Mouse (Mus musculus) bone marrow macrophage, adult 2 months (primary cell): ENCODE measurements around the gene Nmnat3. TPM values are rescaled to one million over a fixed set of nuclear protein-coding genes. Genes with fewer than 3 reads are reported as not detected.

ENCODE experiments used
- H3K27ac ChIP-seq: 2 replicates; pipeline ENCODE4 v1.5.1; 2012; ENCODE audit warnings: low read depth, low read length; ENCODE audit not compliant: insufficient read depth
- H3K4me1 ChIP-seq: 2 replicates; pipeline ENCODE4 v1.6.1; 2012; ENCODE audit warnings: low read length; ENCODE audit not compliant: control insufficient read depth, insufficient read depth
- H3K4me3 ChIP-seq: 2 replicates; pipeline ENCODE4 v1.5.1; 2012; ENCODE audit warnings: mild to moderate bottlenecking, low read length, moderate library complexity; ENCODE audit not compliant: insufficient read depth
- CTCF ChIP-seq: IDR thresholded peaks from 2 replicates; pipeline ENCODE4 v1.5.1; 2012; ENCODE audit warnings: low read depth, mild to moderate bottlenecking, low read length, moderate library complexity
- POLR2A ChIP-seq: IDR thresholded peaks from 2 replicates; pipeline ENCODE4 v1.6.1; 2012; ENCODE audit warnings: mild to moderate bottlenecking, low read depth, low read length, borderline replicate concordance
- polyA plus RNA-seq: library from polyadenylated mRNA; stranded (reverse); fragments of >200 nt; gene quantifications from 2 replicates; pipeline ENCODE4 v1.2.4, GENCODE M21; 2012; ENCODE audit not compliant: missing spikeins, insufficient read depth, insufficient read length

Gene Nmnat3
- polyA plus RNA-seq, 1 experiment: 11.0 TPM

DNA sequence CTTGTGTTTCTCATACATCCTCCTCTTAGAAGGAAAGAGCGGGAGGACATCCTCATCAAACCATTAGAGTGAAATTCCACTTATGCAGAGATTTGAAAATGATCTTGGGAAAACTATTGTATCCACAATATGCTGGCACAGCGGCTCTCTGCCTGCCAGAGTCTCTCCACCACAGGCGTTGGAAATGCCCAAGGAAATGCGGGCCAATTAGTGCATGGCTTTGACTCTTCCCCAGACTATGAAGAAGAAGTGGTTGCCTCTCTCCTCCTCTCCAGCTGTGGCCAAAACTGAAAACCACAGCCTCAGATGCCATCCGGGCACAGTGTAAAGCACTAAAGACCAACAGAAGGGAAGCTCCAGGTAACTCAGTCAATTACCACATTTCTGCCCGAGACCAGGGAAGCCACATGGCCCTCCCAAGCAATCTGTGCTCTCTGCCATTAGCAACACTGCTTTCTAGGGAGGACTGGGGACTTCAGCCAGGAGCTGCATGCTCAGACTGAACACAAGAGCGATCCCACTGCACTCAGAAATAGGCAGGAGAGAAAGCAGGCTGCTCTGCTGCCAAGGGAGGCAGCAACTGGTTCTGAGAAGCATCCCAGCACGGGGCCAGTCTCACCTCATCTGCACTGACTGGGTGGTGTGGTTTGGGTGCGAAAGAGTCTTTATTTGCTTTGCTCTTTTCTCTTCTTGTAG lies 1.5 kb upstream of the Nmnat3 start:
- no peaks in the 10 kb centered on the region for H3K4me1 ChIP-seq
- TF ChIP-seq POLR2A: no peak
- TF ChIP-seq CTCF: no peak
- H3K27ac ChIP-seq: no peak overlapping the region

DNA sequence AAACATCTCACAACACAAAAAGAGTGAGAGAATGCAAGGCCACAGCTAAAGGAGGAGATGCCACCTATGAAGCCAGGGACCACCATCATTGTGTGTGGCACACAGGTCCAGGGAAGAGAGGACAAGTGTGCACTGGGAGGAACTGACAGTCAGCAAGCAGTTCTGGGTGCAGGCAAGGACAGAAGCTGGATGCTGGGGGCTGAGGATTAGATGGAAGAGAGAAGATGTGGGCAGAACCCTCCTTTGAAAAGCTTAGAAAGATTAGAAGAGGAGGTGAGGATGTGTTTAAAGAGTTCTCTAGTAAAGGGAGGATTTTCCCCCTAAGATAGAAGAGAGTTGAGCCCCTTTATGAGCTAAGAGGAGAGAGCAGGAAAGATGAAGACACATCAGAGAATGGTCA lies 2.4 kb downstream of the Nmnat3 start:
- no peak overlapping the region for H3K27ac ChIP-seq

More for the DNA sequence above, 1.5 kb upstream of the Nmnat3 start:
- no peak overlapping the region for H3K4me3 ChIP-seq

DNA sequence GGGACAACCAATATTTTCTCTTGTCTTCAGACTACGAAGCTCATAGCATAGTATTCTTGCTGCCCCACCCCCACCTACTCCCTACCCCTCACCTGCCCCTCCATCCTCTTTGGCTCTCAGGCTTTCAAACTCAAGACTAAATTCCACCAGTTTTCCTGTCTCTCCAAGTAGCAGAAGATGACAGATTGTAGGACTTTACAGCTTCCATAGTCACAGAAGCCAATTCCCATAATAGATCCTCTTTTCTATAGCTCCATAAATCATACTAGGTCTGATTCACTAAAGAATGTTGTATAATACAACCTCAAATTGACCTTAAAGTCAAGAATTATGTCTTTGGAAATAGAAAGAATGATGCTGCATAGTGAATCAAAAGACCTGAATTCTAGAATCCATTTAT lies 3.4 kb downstream of the Nmnat3 start:
- TF ChIP-seq POLR2A (no peak), CTCF (no peak)

More for the DNA sequence above, 2.4 kb downstream of the Nmnat3 start:
- TF ChIP-seq POLR2A: no peak
- TF ChIP-seq CTCF: no peak
- Histone ChIP-seq H3K4me1 (no peaks in the 10 kb centered on the region), H3K4me3 (no peak overlapping the region)

DNA sequence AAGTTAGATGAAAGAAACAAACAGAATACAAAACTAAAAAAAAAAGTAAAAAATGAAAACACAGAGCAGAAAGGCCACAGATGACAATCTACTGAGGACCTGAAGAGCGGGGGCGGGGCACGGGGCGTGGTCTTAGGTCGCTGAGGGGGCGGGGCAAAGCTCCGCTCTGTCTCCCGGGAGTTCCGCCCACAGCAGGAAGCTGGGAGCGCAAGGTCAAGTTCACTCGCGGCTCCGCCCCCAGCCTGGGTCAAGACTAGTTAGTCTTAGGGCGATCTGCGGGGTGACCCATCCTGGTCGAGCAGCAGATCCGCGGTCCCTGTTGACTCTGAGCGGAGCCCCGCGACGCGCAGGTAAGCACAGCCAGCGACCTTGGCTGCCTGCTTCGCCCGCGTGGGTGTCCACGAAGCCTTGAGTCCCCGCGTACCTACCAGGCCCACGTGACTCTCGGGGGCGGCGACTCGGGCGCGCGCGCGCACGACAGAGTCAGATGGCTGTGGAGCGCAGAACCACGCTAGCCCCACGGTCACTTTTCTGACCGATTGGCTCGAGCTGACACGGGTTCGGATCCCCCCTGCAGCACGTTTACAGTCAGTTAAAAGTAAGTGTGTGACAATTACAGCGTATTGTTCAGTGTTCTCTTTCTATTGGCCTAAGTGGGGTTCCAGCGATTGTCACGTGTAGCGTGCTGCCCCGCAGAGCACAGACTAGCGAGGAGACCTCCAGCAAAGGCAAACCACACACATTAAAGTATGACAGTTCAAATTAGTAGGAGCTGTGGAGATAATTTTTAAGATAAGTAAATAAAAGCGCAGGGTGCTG lies 9.4 kb downstream of the Nmnat3 start:
- Histone ChIP-seq H3K27ac (peak overlapping the region; percentile 88), H3K4me3 (peak overlapping the region; percentile 74), H3K4me1 (peaks cover 17% of the 10 kb centered on the region)
- no peak for TF ChIP-seq CTCF
- TF ChIP-seq POLR2A: no peak

More for the DNA sequence above, 3.4 kb downstream of the Nmnat3 start:
- Histone ChIP-seq H3K4me1 (no peaks in the 10 kb centered on the region), H3K4me3 (no peak overlapping the region), H3K27ac (no peak overlapping the region)

DNA sequence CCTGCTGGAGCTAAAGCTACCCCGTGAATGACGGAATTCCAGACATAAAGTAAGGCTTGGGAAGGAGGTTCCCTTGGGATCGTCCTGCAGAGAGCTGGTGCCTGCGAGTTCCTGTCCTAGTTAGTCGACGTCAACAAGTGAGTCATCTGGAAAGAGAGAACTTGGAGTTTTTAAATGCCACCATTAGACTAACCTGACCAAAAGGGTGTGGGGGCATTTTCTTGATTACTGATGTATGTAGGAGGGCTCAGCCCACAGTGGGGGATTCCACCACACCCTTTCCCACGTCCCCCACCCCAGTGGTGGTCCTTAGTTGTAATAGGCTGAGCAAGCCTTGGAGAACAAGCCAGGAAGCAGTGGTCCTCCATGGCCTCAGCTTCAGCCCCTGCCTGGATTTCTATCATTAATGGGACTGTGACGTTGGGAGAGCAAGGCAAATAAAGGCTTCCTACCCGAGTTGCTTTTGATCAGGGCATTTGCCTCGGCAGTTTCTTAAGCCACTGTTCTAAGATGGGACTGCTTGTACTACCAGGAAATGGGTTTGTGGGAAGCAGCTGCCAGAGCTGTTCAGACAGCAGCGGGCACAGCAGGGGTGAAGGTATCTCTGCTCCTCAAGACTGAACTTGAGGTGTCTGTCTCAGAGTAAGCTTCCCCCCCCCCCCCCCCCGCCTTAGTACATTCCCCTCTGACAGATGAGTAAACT lies 10.2 kb downstream of the Nmnat3 start:
- H3K4me1 ChIP-seq: peaks cover 17% of the 10 kb centered on the region
- TF ChIP-seq POLR2A (no peak), CTCF (no peak)
- H3K27ac ChIP-seq: peak overlapping the region; percentile 88
- H3K4me3 ChIP-seq: peak overlapping the region; percentile 74

DNA sequence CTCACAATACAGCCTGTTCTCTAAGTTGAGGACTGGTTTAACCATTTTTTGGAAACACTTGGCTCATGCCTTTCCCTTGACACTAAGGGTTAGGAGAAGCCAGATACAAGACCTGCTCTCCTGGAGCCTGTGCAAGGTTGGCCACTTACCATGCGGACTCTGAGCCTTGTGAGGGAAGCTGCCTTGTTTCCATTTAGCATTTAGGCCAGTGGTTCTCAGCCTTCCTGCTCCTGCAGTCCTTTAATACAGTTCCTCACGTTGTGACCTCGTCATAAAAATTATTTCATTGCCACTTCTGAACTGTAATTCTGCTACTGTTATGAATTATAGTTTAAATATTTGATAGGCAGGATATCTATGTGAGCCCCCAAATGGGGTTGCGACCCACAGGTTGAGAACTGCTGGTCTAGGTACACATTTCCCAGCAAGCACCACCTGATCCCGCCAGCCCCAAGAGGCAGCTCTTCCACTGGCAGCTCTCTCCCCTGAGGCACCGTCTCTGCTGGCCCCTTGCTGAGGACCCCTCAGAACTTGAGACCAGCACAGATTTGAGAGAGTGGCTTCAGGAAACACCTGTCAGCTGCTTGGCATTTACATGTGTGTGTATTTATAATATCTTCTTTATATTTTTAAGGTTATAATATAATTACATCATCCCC lies 10.8 kb downstream of the Nmnat3 start:
- peak overlapping the region; percentile 34 for H3K4me3 ChIP-seq
- 0 out of 2 replicates have a peak overlapping the region, but pooled peaks have one; percentile 19 for H3K27ac ChIP-seq
- TF ChIP-seq POLR2A (no peak), CTCF (no peak)
- H3K4me1 ChIP-seq: peaks cover 17% of the 10 kb centered on the region

DNA sequence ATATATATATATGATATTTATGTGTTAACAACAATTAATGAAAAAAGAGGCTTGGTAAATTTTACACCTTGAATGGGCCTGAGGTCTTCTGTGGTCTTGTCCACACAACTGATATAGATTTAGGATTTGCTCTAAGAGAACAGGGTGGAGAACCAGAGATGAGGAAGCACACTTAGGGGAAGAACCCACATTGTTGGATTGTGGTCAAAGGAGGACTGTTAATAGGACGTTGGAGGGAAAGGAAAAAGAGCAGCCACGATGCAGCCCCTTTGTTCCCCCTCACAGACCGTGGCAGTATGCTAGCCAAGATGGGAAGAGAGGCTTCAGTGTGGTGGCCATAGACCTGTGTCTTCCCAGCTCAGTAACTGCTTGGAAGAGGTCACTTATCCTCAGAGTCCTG lies 11.5 kb downstream of the Nmnat3 start:
- peaks cover 17% of the 10 kb centered on the region for H3K4me1 ChIP-seq
- TF ChIP-seq CTCF (no peak), POLR2A (no peak)
- peak overlapping the region; percentile 24; the same call in 1 of the 2 replicates for H3K27ac ChIP-seq
- H3K4me3 ChIP-seq: no peak overlapping the region

DNA sequence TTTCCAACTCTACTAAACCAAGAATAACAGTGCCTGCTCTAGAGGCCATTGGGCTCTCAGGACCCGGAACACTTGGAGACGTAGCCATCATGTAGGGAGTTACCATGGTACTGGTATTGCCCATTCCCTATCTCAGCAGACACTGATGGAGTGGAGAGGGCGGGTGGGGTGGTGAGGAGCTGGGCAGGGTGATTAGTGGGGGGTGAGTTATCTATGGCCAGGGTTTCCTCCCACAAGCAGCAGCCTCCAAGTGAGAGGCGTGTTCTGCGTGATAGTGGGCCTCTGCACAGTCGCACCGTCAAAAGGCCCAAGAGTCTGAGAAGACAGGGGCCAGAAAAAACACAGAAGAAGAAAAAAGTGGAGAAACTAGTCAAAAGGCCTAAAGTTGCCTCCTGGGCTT lies 12.0 kb downstream of the Nmnat3 start:
- no peak for TF ChIP-seq POLR2A
- TF ChIP-seq CTCF: no peak
- Histone ChIP-seq H3K27ac (0 out of 2 replicates have a peak overlapping the region, but pooled peaks have one; percentile 24), H3K4me3 (no peak overlapping the region), H3K4me1 (peaks cover 17% of the 10 kb centered on the region)

DNA sequence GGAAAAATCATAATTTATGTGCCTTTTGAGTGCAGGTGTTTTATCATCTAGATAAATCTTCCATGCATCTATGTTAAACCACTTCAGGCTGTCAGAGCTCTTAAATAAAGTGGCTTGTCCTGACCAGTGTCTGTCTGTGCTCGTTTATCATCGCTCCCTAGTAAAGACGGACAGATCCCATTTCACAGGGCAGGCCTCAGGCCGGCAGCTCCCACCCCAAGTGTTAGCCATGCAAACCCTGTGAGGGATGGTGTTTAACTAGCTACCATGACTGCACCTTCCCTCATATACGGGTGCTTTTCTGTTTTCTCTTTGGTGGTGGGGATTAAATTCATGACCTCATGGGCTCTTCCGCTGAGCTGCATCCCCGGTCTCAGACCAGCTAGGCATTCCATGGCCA lies 13.3 kb downstream of the Nmnat3 start:
- Histone ChIP-seq H3K4me1 (peaks cover 17% of the 10 kb centered on the region), H3K4me3 (no peak overlapping the region), H3K27ac (no peak overlapping the region)
- no peak for TF ChIP-seq POLR2A
